Mouse (Mus musculus) frontal cortex, adult 2 months (tissue): ENCODE data around the gene Pkmyt1. TPM values are rescaled to one million over a fixed set of nuclear protein-coding genes. Genes with fewer than 3 reads are reported as not detected.

Experiments used
- DNase-seq, 2 experiments: peaks; one replicate each; pipeline ENCODE4 v3.0.0; 2022; ENCODE audit warnings: low spot score in 1 of 2; ENCODE audit errors: extremely low spot score in 1 of 2
- polyA plus RNA-seq: library from polyadenylated mRNA; depleted of rRNA; stranded (reverse); fragments of >200 nt; gene quantifications from 2 replicates; pipeline ENCODE4 v1.2.3, GENCODE M21; 2012; rRNA removed

The Pkmyt1 gene
- polyA plus RNA-seq, result 8.1 and 8.7 TPM in 2 replicates

- peak; percentile 80 to 95 for DNase-seq
These were observed at the start of gene Pkmyt1 for GRCm38 (mm10) chr17:23725999-23726757. Gene Pkmyt1 (plus strand): TSS chr17:23726336.

- DNase-seq, result peak in 1 of 2 experiments; percentile 13
These were observed 49.6 kb upstream of the Pkmyt1 start for GRCm38 (mm10) chr17:23676473-23677031.

- peak; percentile 38 to 81 for DNase-seq
These were observed 48.9 kb upstream of the Pkmyt1 start, which contains the start of gene Tnfrsf12a for GRCm38 (mm10) chr17:23677236-23677679. Gene Tnfrsf12a (minus strand): TSS chr17:23677468.

- DNase-seq, result no peak
These were observed 46.9 kb upstream of the Pkmyt1 start, which contains the start of gene Cldn6 for GRCm38 (mm10) chr17:23679127-23679835. Gene Cldn6 (plus strand): TSS chr17:23679249.

- DNase-seq, result no peak
These were observed 45.8 kb upstream of the Pkmyt1 start for GRCm38 (mm10) chr17:23680336-23680735.

- no peak for DNase-seq
These were observed 45.0 kb upstream of the Pkmyt1 start for GRCm38 (mm10) chr17:23681086-23681485.

GRCm38 (mm10) chr17:23682092-23682491, 44.0 kb upstream of the Pkmyt1 start:
- no peak for DNase-seq

GRCm38 (mm10) chr17:23682530-23682929, 43.6 kb upstream of the Pkmyt1 start:
- no peak for DNase-seq

GRCm38 (mm10) chr17:23683226-23683625, 42.9 kb upstream of the Pkmyt1 start:
- no peak for DNase-seq

GRCm38 (mm10) chr17:23683856-23684672, 42.1 kb upstream of the Pkmyt1 start, which contains the start of gene Cldn9:
Gene Cldn9 (minus strand): TSS chr17:23684026.
- DNase-seq, result no peak

GRCm38 (mm10) chr17:23694491-23694890, 31.6 kb upstream of the Pkmyt1 start:
- DNase-seq, result no peak

GRCm38 (mm10) chr17:23695801-23696200, 30.3 kb upstream of the Pkmyt1 start:
- DNase-seq, result no peak

GRCm38 (mm10) chr17:23699131-23700077, 26.7 kb upstream of the Pkmyt1 start:
- DNase-seq, result peak in 1 of 2 experiments; percentile 33

- peak; percentile 84 to 92 for DNase-seq
These were observed 26.1 kb upstream of the Pkmyt1 start for GRCm38 (mm10) chr17:23700079-23700478.

- DNase-seq, result peak in 1 of 2 experiments; percentile 56
These were observed 22.8 kb upstream of the Pkmyt1 start for GRCm38 (mm10) chr17:23703301-23703700.

- DNase-seq, result peak in 1 of 2 experiments; percentile 50
These were observed 21.4 kb upstream of the Pkmyt1 start for GRCm38 (mm10) chr17:23704741-23705140.

GRCm38 (mm10) chr17:23705525-23706104, 20.5 kb upstream of the Pkmyt1 start:
- DNase-seq, result no peak

GRCm38 (mm10) chr17:23706212-23706611, 19.9 kb upstream of the Pkmyt1 start:
- DNase-seq, result peak; percentile 41 to 83

GRCm38 (mm10) chr17:23717003-23717402, 9.1 kb upstream of the Pkmyt1 start:
- no peak for DNase-seq
